Mouse (Mus musculus): ENCODE data around the gene Psmd1.

GRCm38 (mm10) chr1:86046833-86047563, 17.2 kb upstream of the Psmd1 start:
- TF ChIP-seq ZNF384 (IDR thresholded peaks at IDR 0.05; ENCODE audit: low read depth, low read length) (no peak), CHD2 (IDR thresholded peaks at IDR 0.05; ENCODE audit: low read depth, low read length) (no peak), ZC3H11A (IDR thresholded peaks at IDR 0.05; ENCODE audit: borderline replicate concordance, low read depth, low read length) (no peak)
